Mouse (Mus musculus) erythroblast, adult 5-6 weeks (primary cell): Measurements from ENCODE around the gene Hk2. TPM values are rescaled to one million over a fixed set of nuclear protein-coding genes. Genes with fewer than 3 reads are reported as not detected.
A peak's percentile ranks its signal among the peaks of the same experiment; 100 is the strongest.

Experiments used
- ATAC-seq: replicated peaks from 2 replicates; pipeline ENCODE4 v1.8.0; 2016; ENCODE audit warnings: moderate number of reproducible peaks, mild to moderate bottlenecking, moderate TSS enrichment, inconsistent platforms; ENCODE audit not compliant: poor library complexity, low FRiP score, severe bottlenecking
- total RNA-seq, 2 experiments: library from RNA; stranded (forward) in 1 of 2; stranded (reverse) in 1 of 2; fragments of 150-400 nt in 1 of 2; fragments of 200-764, 138-1000 nt in 1 of 2; gene quantifications; 2 replicates each; pipeline versions ENCODE4 v1.2.3 to v1.2.4; 2015 to 2017; ENCODE audit warnings: low replicate concordance in 2 of 2

Gene Hk2
- total RNA-seq (2015; ENCODE audit: low replicate concordance) (11.1 and 11.9 TPM in 2 replicates), total RNA-seq (2017; ENCODE audit: low replicate concordance) (5.4 and 10.2 TPM in 2 replicates)

DNA sequence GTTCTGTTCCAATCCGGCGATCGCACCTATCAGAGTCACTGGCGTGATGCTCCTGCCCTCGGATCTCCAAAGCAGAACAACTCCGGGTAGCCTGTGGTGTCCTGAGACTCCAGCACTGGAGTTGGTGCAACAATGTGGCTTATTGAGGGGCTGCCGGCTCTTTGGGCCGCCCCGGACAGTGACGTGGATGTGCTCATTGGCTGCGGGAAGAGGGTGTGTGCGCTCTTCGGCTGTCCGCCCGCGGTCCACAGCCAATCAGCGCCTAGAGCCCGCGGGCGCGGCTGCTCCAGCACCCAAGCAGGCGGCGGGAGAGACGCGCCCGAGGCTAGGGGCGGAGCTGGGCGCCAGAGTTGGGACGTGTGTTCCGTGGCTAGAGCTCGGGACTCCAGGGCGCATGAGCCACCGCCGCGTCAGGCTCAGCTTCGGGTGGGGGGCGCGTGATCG, at the start of gene Hk2:
Gene Hk2, minus strand, starts transcription at position 134 of the 444 bp plus-strand sequence.
- ATAC-seq = peak; percentile 62; the same call in 1 of the 2 replicates

GRCm38 (mm10) chr6:82821758-82822253, 47.6 kb upstream of the Hk2 start:
- ATAC-seq = no peak

GRCm38 (mm10) chr6:82820716-82821115, 46.5 kb upstream of the Hk2 start:
- ATAC-seq = no peak

DNA sequence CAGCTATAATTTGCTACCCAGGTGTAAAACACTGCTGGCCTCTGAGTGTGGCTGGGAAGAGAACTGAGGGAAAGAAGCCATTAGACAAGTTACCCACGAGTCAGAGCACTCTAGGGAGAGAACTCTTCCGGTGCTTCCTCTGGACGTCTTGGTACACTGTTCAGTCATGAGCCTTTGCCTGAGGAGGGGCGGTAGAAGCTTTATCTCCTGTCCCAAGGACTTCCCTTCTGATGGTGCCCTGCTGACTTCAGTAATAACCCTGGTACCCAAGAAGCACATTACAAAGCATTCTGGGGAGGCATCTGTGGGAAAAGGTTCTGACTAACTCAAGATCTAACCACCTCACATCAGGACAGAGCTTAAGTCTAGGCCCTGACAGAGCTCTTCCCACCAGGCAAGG, 40.6 kb upstream of the Hk2 start:
- no peak for ATAC-seq

- ATAC-seq = no peak
Measured at GRCm38 (mm10) chr6:82807984-82808700, 33.9 kb upstream of the Hk2 start.

GRCm38 (mm10) chr6:82806971-82807370, 32.7 kb upstream of the Hk2 start:
- no peak for ATAC-seq

- ATAC-seq = no peak
Measured at GRCm38 (mm10) chr6:82806503-82806902, 32.2 kb upstream of the Hk2 start.

DNA sequence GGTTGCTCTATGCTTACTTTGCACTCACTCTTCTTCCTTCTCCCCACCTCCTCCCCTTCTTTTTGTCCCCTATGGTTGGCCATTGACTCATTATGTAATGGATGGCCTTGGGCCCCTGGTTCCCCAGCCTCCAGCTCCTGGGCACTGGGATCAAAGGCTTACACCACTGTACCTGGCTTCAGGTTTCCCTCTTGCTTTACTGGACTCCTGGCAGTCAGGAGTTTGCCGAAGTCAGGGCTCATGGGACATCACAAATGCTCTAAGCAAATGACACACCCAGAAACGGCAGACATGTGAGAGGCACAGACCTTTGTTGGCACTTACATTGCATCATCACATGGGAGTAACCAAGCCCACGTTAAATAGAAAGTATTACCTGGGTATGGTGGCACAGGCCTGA, 31.6 kb upstream of the Hk2 start:
- no peak for ATAC-seq

GRCm38 (mm10) chr6:82804984-82805383, 30.7 kb upstream of the Hk2 start:
- ATAC-seq = no peak

DNA sequence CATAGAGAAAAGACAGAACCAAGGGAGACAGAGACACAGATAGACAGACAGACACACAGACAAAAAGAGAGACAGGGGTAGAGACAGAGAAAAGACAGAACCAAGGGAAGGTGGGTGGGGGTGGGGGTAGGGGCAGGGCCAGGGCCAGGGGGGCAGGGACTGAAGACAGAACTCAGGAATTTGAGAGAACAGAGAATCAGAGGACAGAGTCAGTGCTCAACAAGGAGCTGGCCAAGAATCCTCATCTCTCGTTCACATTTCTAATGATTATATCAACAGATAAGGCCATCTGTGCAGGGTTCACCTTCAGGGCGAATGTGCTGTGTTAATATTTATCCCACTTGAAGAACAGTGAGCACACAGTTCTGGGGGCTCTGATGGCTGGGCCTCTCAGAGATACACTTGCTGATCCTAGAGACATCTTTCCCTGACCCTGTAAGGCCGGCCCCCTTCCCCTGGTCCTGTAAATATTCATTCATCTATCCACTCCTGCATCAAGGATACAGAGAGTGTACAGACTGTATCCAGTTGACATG, 24.0 kb upstream of the Hk2 start:
- ATAC-seq = no peak

GRCm38 (mm10) chr6:82797300-82797839, 23.1 kb upstream of the Hk2 start:
- ATAC-seq = no peak

DNA sequence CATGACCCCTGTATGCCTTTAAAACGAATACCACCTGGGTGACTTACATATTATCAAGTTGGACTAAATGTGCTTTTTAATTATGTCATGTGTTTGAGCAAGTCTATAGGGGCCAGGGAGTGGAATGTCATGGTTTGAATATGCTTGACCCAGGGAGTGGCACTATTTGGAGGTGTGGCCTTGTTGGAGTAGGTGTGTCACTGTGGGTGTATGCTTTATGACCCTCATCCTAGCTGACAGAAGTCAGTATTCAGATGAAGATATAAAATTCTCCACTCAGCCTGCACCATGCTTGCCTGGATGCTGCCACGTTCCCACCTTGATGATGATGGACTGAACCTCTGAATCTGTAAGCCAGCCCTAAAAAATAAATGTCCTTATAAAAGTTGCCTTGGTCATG, 16.6 kb upstream of the Hk2 start:
- ATAC-seq = no peak

GRCm38 (mm10) chr6:82783906-82784305, 9.7 kb upstream of the Hk2 start:
- no peak for ATAC-seq

- ATAC-seq = no peak
Measured at GRCm38 (mm10) chr6:82780802-82781393, 6.6 kb upstream of the Hk2 start.

DNA sequence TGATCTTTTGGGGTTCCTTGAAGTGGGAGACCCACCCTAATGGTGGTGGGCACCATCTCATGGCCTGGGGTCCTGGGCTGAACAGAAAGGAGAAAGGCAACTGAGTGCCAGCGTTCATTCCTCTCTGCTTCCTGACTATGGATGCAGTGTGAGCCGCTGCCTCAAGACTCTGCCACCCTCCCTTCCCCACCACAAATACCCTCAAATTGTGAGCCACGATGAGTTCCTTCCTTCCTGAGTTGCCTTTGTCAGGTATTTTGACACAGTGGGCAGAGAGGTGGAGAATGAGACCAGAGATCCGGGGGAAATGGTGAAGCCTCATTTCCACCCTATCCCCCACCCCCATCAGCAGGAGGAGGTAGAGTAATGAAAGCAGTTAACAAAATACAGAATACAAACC, 6.1 kb upstream of the Hk2 start:
- ATAC-seq = no peak

- ATAC-seq = no peak
Measured at GRCm38 (mm10) chr6:82777124-82777654, 2.9 kb upstream of the Hk2 start.

DNA sequence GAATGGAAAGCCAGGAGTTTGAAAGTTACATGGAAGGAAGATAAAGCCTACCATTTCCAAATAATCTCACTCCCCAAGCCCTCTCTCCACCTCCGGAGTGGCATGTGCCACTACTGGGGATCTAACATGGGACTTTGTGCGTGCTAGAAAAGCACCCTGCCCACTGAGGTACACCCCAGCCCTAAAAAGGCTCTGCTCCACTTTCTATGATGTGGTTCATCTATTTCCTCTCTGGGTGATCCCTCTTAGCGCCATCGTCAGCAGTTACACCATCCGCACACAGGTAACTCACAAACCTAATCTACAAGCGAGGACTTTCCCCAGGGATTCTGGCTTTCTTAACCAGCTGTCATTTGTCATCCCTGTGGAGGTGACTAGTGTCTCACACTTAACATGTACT, 1.1 kb upstream of the Hk2 start:
- ATAC-seq = no peak

GRCm38 (mm10) chr6:82773261-82774131, 758 bp downstream of the Hk2 start:
- ATAC-seq = no peak

- ATAC-seq = no peak
Measured at GRCm38 (mm10) chr6:82772451-82773101, 1.7 kb downstream of the Hk2 start.
